Mouse (Mus musculus) gonadal fat pad, adult 2 months (tissue): ENCODE results near the gene Tmprss5. TPM values are rescaled to one million over a fixed set of nuclear protein-coding genes. Genes with fewer than 3 reads are reported as not detected.

Experiments
- DNase-seq: peaks from one replicate; pipeline ENCODE4 v3.0.0-alpha.2; 2012; ENCODE audit warnings: low read depth
- polyA plus RNA-seq: library from polyadenylated mRNA; depleted of rRNA; stranded (reverse); fragments of >200 nt; gene quantifications from 2 replicates; pipeline ENCODE4 v1.2.3, GENCODE M21; 2012; rRNA removed

The Tmprss5 gene
- 0.63 and 1.0 TPM in 2 replicates for polyA plus RNA-seq

GRCm38 (mm10) chr9:49081107-49081506 is at the start of gene Tmprss5:
Gene Tmprss5 (plus strand): TSS chr9:49081260.
- DNase-seq, result no peak

GRCm38 (mm10) chr9:49034764-49035163 is 46.3 kb upstream of the Tmprss5 start:
- no peak for DNase-seq

- DNase-seq, result no peak
Observed at GRCm38 (mm10) chr9:49050901-49051300, 30.2 kb upstream of the Tmprss5 start.

GRCm38 (mm10) chr9:49051349-49051748 is 29.7 kb upstream of the Tmprss5 start:
- DNase-seq, result no peak

GRCm38 (mm10) chr9:49054028-49054427 is 27.0 kb upstream of the Tmprss5 start:
- no peak for DNase-seq

- DNase-seq, result peak; percentile 49
Observed at GRCm38 (mm10) chr9:49055333-49056205, 25.5 kb upstream of the Tmprss5 start, which contains the start of gene Zw10. Gene Zw10 (plus strand): TSS chr9:49055613.

- no peak for DNase-seq
Observed at GRCm38 (mm10) chr9:49076847-49077246, 4.2 kb upstream of the Tmprss5 start.

GRCm38 (mm10) chr9:49081561-49081960 is 501 bp downstream of the Tmprss5 start:
- DNase-seq, result no peak

- DNase-seq, result no peak
Observed at GRCm38 (mm10) chr9:49087317-49087716, 6.3 kb downstream of the Tmprss5 start.

- DNase-seq, result no peak
Observed at GRCm38 (mm10) chr9:49098871-49099270, 17.8 kb downstream of the Tmprss5 start.

GRCm38 (mm10) chr9:49102328-49102727 is 21.3 kb downstream of the Tmprss5 start:
- no peak for DNase-seq

GRCm38 (mm10) chr9:49109101-49109500 is 28.0 kb downstream of the Tmprss5 start:
- no peak for DNase-seq

GRCm38 (mm10) chr9:49110476-49111220 is 29.6 kb downstream of the Tmprss5 start:
- no peak for DNase-seq

- DNase-seq, result no peak
Observed at GRCm38 (mm10) chr9:49111296-49111695, 30.2 kb downstream of the Tmprss5 start.

- no peak for DNase-seq
Observed at GRCm38 (mm10) chr9:49118271-49118825, 37.3 kb downstream of the Tmprss5 start.

- no peak for DNase-seq
Observed at GRCm38 (mm10) chr9:49119759-49120158, 38.7 kb downstream of the Tmprss5 start.

- DNase-seq, result no peak
Observed at GRCm38 (mm10) chr9:49125706-49126105, 44.6 kb downstream of the Tmprss5 start.

- DNase-seq, result no peak
Observed at GRCm38 (mm10) chr9:49130514-49131010, 49.5 kb downstream of the Tmprss5 start.

GRCm38 (mm10) chr9:49143841-49144240 is 62.8 kb downstream of the Tmprss5 start:
- DNase-seq, result no peak

- no peak for DNase-seq
Observed at GRCm38 (mm10) chr9:49145776-49146175, 64.7 kb downstream of the Tmprss5 start.

- DNase-seq, result no peak
Observed at GRCm38 (mm10) chr9:49147031-49147430, 66.0 kb downstream of the Tmprss5 start.
